In the genomic region with DNA sequence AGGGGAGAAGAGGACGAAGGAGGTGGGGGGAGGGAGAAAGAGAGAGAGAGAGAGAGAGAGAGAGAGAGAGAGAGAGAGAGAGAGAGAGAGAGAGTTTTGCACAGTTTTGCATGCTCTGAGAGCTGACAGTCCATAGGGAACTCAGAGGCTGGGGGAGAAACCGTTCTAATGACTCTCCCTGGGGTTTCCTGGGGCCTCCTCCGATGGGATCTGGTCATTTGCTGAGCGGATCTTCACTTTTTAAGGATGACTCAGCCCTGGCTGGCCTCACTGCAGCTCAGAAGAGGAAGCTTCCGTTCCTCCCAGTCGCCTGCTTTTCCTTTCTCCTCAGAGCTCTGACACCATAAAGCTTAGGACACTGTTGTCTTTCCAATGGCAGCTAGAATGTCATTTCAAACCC, we compare ENCODE assay signal across 8 mouse cellular contexts.
A peak's percentile ranks its signal among the peaks of the same experiment; 100 is the strongest.
DNase-seq lines count a peak whose midpoint lies in the region; ATAC-seq lines count a peak whose summit lies in the region.

No protein-coding gene starts in this region.

- intact Hi-C loops in heart, postnatal 14 days (cut with DNase I), result no loop called here

- no peak overlapping the region for H3K9ac ChIP-seq in neural tube, embryonic 12.5 days
- no peak overlapping the region for H3K9ac ChIP-seq in neural tube, embryonic 15.5 days (replicated peaks)

- H3K4me3 ChIP-seq in neural tube, embryonic 12.5 days, result no peak overlapping the region
- H3K4me3 ChIP-seq in neural tube, embryonic 15.5 days (replicated peaks), result no peak overlapping the region

- no peak for ATAC-seq in neural tube, embryonic 12.5 days (ENCODE audit: low FRiP score, low read depth)
- ATAC-seq in neural tube, embryonic 15.5 days (ENCODE audit: low FRiP score), result no peak
- peak; percentile 52; the same call in 1 of the 2 replicates for ATAC-seq in megakaryocyte-erythroid progenitor cell, adult 5-6 weeks (replicated peaks; ENCODE audit: low FRiP score, low TSS enrichment, poor library complexity, severe bottlenecking)

- no peaks in the 10 kb centered on the region for H3K36me3 ChIP-seq in neural tube, embryonic 12.5 days
- H3K36me3 ChIP-seq in neural tube, embryonic 15.5 days, result no peaks in the 10 kb centered on the region

- DNase-seq in c-Kit-positive CD71-positive TER-119-negative erythroid progenitor cells, embryonic 14.5 days (ENCODE audit: low read depth), result peak; percentile 14
- peak; percentile 21 to 33 for DNase-seq in heart, postnatal 14 days
- DNase-seq in right cerebral cortex, adult 18-20 months, result no peak
- DNase-seq in urinary bladder, adult 18-20 months (ENCODE audit: low spot score in 2 of 2), result no peak
- no peak for DNase-seq in urinary bladder, postnatal 25 days (ENCODE audit: low spot score)

- H3K27me3 ChIP-seq in neural tube, embryonic 12.5 days (replicated peaks), result no peaks in the 10 kb centered on the region
- no peaks in the 10 kb centered on the region for H3K27me3 ChIP-seq in neural tube, embryonic 15.5 days (replicated peaks)

- peak overlapping the region; percentile 31; the same call in 1 of the 2 replicates for H3K4me2 ChIP-seq in neural tube, embryonic 12.5 days (replicated peaks)
- no peak overlapping the region for H3K4me2 ChIP-seq in neural tube, embryonic 15.5 days

- no peaks in the 10 kb centered on the region for H3K9me3 ChIP-seq in neural tube, embryonic 12.5 days
- no peaks in the 10 kb centered on the region for H3K9me3 ChIP-seq in neural tube, embryonic 15.5 days (replicated peaks)

- H3K27ac ChIP-seq in neural tube, embryonic 12.5 days, result no peak overlapping the region
- H3K27ac ChIP-seq in neural tube, embryonic 15.5 days (replicated peaks), result no peak overlapping the region

- 4% methylated on average over 6 of the region's 6 CpGs for WGBS in neural tube, embryonic 12.5 days
- WGBS in neural tube, embryonic 15.5 days, result 8% methylated on average over 6 of the region's 6 CpGs

- peaks cover 17% of the 10 kb centered on the region; the same call in 1 of the 2 replicates for H3K4me1 ChIP-seq in neural tube, embryonic 12.5 days
- peaks cover 20% of the 10 kb centered on the region for H3K4me1 ChIP-seq in neural tube, embryonic 15.5 days

Comparison
In these comparisons a context has a peak if more than half of its experiments do, and no peak if none do; other contexts are left out.
1. DNase-seq: peak in c-Kit-positive CD71-positive TER-119-negative erythroid progenitor cells, embryonic 14.5 days (single experiment) and heart, postnatal 14 days (2 of 2); none in right cerebral cortex, adult 18-20 months (single experiment), urinary bladder, adult 18-20 months (0 of 2) and urinary bladder, postnatal 25 days (single experiment).